Mouse (Mus musculus) ES-CJ7 (cell line): ENCODE data around the gene Prickle2.

Experiments used
- DNase-seq: peaks from one replicate; pipeline ENCODE4 v3.0.0; 2011; ENCODE audit warnings: low read depth, low spot score

Prickle2 gene

GRCm38 (mm10) chr6:92706145-92706466 is at the start of gene Prickle2:
Gene Prickle2, minus strand, starts transcription at chr6:92706155.
- peak; percentile 59 for DNase-seq

- no peak for DNase-seq
Observed at GRCm38 (mm10) chr6:92752737-92753136, 46.8 kb upstream of the Prickle2 start.

- DNase-seq, result no peak
Observed at GRCm38 (mm10) chr6:92749420-92749819, 43.5 kb upstream of the Prickle2 start.

GRCm38 (mm10) chr6:92743605-92744004 is 37.6 kb upstream of the Prickle2 start:
- peak; percentile 83 for DNase-seq

GRCm38 (mm10) chr6:92737116-92737515 is 31.2 kb upstream of the Prickle2 start:
- DNase-seq, result no peak

GRCm38 (mm10) chr6:92733651-92734050 is 27.7 kb upstream of the Prickle2 start:
- DNase-seq, result peak; percentile 40

GRCm38 (mm10) chr6:92728514-92728913 is 22.6 kb upstream of the Prickle2 start:
- DNase-seq, result no peak

GRCm38 (mm10) chr6:92728084-92728483 is 22.1 kb upstream of the Prickle2 start:
- peak; percentile 91 for DNase-seq

GRCm38 (mm10) chr6:92727351-92727986 is 21.5 kb upstream of the Prickle2 start:
- DNase-seq, result no peak

GRCm38 (mm10) chr6:92726121-92726520 is 20.2 kb upstream of the Prickle2 start:
- DNase-seq, result no peak

GRCm38 (mm10) chr6:92724394-92724793 is 18.4 kb upstream of the Prickle2 start:
- no peak for DNase-seq

- DNase-seq, result no peak
Observed at GRCm38 (mm10) chr6:92715806-92716205, 9.9 kb upstream of the Prickle2 start.

- no peak for DNase-seq
Observed at GRCm38 (mm10) chr6:92714748-92715147, 8.8 kb upstream of the Prickle2 start.

GRCm38 (mm10) chr6:92708137-92708536 is 2.2 kb upstream of the Prickle2 start:
- DNase-seq, result no peak

- peak; percentile 16 for DNase-seq
Observed at GRCm38 (mm10) chr6:92705353-92706144, 406 bp downstream of the Prickle2 start.

- DNase-seq, result peak; percentile 12
Observed at GRCm38 (mm10) chr6:92704810-92705209, 1.1 kb downstream of the Prickle2 start.

GRCm38 (mm10) chr6:92699491-92700209 is 6.3 kb downstream of the Prickle2 start:
- no peak for DNase-seq

GRCm38 (mm10) chr6:92697807-92698206 is 8.1 kb downstream of the Prickle2 start:
- DNase-seq, result no peak

- DNase-seq, result no peak
Observed at GRCm38 (mm10) chr6:92687317-92687716, 18.6 kb downstream of the Prickle2 start.

GRCm38 (mm10) chr6:92674394-92674925 is 31.5 kb downstream of the Prickle2 start:
- DNase-seq, result no peak

- no peak for DNase-seq
Observed at GRCm38 (mm10) chr6:92670518-92671147, 35.3 kb downstream of the Prickle2 start.

- no peak for DNase-seq
Observed at GRCm38 (mm10) chr6:92669623-92670022, 36.3 kb downstream of the Prickle2 start.
